Mouse (Mus musculus) c-Kit-positive CD71-positive TER-119-negative erythroid progenitor cells, embryonic 14.5 days (primary cell): ENCODE data around the gene Vmn2r24.
"Not testable (repeated sequence)": the region's sequence is repeated elsewhere in the genome, so short reads cannot be mapped to it uniquely, and the experiment has no call there.

Experiments used
- DNase-seq: peaks from one replicate; pipeline ENCODE4 v3.0.0-alpha.2; 2013; ENCODE audit warnings: low read depth

Gene Vmn2r24

GRCm38 (mm10) chr6:123778579-123778978, at the start of gene Vmn2r24:
Gene Vmn2r24, plus strand, starts transcription at chr6:123778879.
- no peak for DNase-seq

DNA sequence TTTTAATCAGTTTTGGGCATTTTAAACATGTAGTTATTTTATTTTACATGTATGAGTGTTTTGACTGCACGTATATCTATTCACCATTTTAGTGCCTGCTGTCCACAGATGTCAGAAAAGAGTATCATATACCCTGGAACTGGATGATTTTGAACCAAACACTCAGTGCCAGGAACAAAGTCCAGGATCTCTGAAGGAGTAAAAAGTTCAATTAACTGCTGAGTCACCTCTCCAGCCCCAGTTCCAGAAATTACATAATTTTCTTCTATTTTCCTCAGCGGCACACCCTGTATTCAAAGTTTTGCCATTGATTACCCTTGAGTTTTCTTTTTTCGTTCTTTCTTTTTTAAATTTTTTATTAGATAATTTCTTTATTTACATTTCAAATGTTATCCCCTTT, 8.6 kb upstream of the Vmn2r24 start:
- DNase-seq, result no peak

GRCm38 (mm10) chr6:123784857-123785256, 6.2 kb downstream of the Vmn2r24 start:
- no peak for DNase-seq

- no peak for DNase-seq
These were observed 15.1 kb downstream of the Vmn2r24 start for GRCm38 (mm10) chr6:123793746-123794145.

GRCm38 (mm10) chr6:123810291-123810690, 31.6 kb downstream of the Vmn2r24 start:
- DNase-seq, result not testable (repeated sequence)

DNA sequence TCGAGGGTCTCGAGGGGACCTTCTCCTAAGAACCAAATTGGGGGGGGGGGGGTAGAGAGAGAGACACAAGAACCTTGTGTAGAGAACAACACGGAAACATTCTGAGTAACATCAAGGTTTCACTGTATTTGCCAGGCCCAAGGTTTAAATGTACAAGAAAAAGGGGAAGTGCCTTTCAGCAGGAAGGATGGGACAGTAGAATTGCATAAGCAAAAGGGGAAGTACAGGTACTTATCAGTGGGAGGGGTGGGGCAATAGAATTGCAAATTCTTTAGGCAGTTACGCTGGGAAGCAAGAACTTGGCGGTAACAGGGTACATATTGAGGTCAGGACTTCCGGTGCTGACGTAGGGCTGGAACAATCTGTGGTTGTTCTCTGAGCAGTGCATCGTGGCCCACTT, 41.3 kb downstream of the Vmn2r24 start:
- DNase-seq, result no peak

- DNase-seq, result not testable (repeated sequence)
These were observed 74.7 kb downstream of the Vmn2r24 start, which contains the start of gene Vmn2r25 for GRCm38 (mm10) chr6:123853363-123853762. Gene Vmn2r25, minus strand, starts transcription at chr6:123853463.
